Mouse (Mus musculus): ENCODE results near the gene Man2a2. TPM values are rescaled to one million over a fixed set of nuclear protein-coding genes. Genes with fewer than 3 reads are reported as not detected.

Man2a2 gene
- 100 to 1,000 TPM; 152 to 157 TPM for total RNA-seq (2021)
- long read RNA-seq, experiment 1, full-length matches to known transcripts: 51 of 128 reads
- long read RNA-seq, experiment 1, partial matches to known transcripts: 54 of 128 reads
- long read RNA-seq, experiment 1, other reads (novel, unspliced or antisense): 23 of 128 reads
- long read RNA-seq, experiment 2, full-length matches to known transcripts: 53 of 134 reads
- long read RNA-seq, experiment 2, partial matches to known transcripts: 44 of 134 reads
- long read RNA-seq, experiment 2, other reads (novel, unspliced or antisense): 37 of 134 reads

DNA sequence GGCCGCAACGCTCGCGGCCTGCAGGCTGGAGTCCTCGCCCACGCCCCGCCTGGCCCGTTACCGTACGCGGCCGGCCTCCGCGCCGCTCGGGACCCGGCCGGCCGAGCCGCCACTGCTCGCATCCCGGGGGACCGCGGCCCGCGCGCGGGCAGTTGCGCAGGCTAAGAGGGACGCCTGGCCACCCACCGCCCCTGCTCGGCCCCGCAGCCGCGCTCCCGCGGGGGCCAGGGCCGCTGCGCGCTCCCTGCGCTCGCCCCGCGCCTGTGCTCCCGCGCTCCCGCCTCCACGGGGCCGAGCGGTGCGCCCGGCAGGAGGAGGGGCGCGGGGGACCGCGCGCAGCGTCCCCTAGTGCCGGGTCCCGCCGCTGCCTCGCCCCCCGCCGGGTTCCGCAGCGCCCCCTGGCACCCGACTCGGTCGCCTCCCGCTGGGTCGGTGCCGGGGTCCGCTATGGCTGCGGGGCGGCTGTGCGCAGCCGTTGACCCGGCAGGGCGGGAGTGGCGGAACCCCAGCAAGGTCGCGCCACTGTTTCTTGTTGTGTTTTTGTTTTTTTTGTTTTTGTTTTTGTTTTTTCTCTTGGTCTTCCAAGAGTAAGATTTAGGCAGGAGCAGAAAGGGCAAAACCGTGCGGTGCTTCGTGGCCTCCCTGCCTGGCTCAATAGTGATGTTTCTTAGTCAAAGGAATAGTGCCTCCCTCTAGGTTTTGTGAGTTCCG lies at the start of gene Man2a2:
Gene Man2a2 (minus strand): TSS at position 335 of the 711 bp plus-strand sequence.
- DNase-seq (ENCODE audit: extremely low spot score in 1 of 2, low spot score in 2 of 2): peak; percentile 80 to 84
- H3K4me3 ChIP-seq: peak within 1 kb of the TSS; percentile 85
- TF ChIP-seq CTCF (IDR thresholded peaks at IDR 0.05): peak; percentile 74
- intact Hi-C loops (cut with DNase I): loop anchor here (2.0 to 10.0 kb wide), 2 partner anchors 30 to 226 kb away; partner anchors contain the start of gene Unc45a
- H3K27ac ChIP-seq: peak within 1 kb of the TSS; percentile 95

DNA sequence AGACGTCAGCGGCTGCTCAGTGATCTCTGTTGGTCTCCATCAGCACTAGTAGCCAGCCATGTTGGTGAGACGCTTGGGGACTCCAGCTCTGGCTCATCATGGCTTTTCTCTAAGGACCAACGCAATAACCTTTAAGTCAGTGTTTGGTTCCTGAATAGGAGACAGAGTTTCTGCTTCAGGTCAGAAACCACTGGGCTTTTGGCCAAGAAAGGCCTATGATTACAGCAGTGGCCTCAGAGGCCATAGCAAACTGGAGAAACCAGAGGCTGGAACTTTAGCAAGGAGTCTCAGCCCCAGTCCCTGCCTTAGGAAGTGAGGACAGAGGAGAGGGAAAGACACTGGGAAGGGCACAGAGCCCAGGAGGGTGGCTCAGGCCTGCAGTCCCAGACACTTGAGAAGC lies 49.4 kb upstream of the Man2a2 start:
- Histone ChIP-seq H3K27ac (no peak overlapping the region), H3K4me3 (no peak overlapping the region)
- no peak for DNase-seq (ENCODE audit: extremely low spot score in 1 of 2, low spot score in 2 of 2)
- intact Hi-C loops (cut with DNase I): no loop called here
- no peak for TF ChIP-seq CTCF (IDR thresholded peaks at IDR 0.05)

DNA sequence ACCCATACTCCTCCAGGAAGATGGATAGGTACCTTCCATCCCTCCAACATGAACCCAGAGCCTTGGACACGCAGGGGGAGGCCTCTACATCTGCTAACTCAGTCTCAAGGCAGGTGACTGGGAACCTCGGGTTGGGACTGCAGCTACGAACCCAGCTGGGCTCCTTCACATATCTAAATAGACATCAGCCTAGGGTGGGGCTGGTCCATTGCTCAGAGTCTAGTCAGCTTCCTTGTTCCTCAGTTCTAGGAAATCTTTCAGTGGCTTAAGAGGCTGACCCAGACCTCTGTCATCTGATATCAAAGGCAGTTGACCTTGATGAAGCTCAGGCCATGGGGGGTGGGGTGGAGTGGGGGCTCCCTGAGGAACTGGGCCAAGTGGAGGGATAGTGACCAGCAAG lies 48.1 kb upstream of the Man2a2 start:
- TF ChIP-seq CTCF (IDR thresholded peaks at IDR 0.05): no peak
- Histone ChIP-seq H3K4me3 (no peak overlapping the region), H3K27ac (no peak overlapping the region)
- DNase-seq (ENCODE audit: extremely low spot score in 1 of 2, low spot score in 2 of 2): no peak
- intact Hi-C loops (cut with DNase I): no loop called here

DNA sequence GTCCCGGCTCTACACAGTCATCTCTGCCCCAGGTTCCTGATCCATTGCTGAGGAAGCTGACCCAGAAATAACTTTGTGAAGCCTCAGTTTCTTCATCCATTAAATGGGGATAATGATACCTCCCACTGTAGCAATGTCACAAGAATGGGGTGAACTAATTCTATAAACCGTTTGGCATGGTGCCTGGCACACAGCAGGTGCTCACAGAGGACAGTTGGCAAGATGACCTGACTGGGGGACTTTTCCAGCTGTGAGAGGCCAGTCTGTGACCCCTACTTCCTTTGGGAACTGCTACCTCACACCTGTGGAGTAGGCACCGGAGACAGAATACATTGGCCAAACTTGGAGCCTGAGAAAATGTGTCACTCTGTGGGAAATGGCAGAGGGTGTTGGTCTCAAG lies 46.9 kb upstream of the Man2a2 start:
- intact Hi-C loops (cut with DNase I): no loop called here
- DNase-seq (ENCODE audit: extremely low spot score in 1 of 2, low spot score in 2 of 2): no peak
- no peak overlapping the region for H3K4me3 ChIP-seq
- TF ChIP-seq CTCF (IDR thresholded peaks at IDR 0.05): no peak
- no peak overlapping the region for H3K27ac ChIP-seq

DNA sequence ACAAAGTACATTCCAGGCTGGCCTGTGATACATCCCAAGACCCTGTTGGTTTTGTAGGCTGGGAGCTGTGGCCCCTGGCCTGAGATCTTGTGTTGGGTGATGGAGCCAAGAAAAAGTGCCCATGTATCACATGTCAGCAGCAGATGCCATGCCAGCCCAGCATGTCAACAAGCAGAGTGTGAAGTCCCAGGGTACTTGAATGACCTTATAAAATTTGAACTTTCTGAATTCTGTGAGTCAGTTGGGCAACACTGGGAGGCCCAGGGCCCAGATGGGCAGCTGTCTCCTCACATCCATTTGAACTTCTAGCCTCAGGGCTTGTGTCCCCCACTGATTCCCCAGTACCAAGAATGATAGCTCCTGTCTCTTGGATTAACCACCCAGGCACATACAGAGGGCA lies 46.4 kb upstream of the Man2a2 start:
- no peak for TF ChIP-seq CTCF (IDR thresholded peaks at IDR 0.05)
- no peak for DNase-seq (ENCODE audit: extremely low spot score in 1 of 2, low spot score in 2 of 2)

DNA sequence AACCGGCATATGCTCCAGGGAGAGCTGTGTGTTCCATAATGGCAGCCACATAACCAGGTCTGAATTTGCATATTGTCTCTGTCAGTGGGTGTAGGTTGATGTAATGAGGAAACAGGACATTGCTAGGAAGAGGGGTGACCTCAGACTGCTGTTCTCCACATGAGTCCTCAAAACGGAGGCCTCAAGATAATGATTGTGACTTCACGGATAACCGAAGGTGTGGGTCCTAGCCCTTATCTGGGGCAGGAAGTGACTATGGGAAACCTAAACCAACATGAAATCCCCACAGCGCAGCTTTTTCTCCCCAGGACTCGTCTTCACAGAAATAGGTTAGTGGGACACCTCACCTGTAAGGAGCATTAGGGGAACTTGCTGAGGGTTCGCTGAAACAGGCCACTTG lies 45.8 kb upstream of the Man2a2 start:
- no peak for DNase-seq (ENCODE audit: extremely low spot score in 1 of 2, low spot score in 2 of 2)
- Histone ChIP-seq H3K27ac (no peak overlapping the region), H3K4me3 (no peak overlapping the region)
- no peak for TF ChIP-seq CTCF (IDR thresholded peaks at IDR 0.05)
- intact Hi-C loops (cut with DNase I): no loop called here

More for the DNA sequence above, 46.4 kb upstream of the Man2a2 start:
- Histone ChIP-seq H3K4me3 (no peak overlapping the region), H3K27ac (no peak overlapping the region)
- intact Hi-C loops (cut with DNase I): no loop called here

DNA sequence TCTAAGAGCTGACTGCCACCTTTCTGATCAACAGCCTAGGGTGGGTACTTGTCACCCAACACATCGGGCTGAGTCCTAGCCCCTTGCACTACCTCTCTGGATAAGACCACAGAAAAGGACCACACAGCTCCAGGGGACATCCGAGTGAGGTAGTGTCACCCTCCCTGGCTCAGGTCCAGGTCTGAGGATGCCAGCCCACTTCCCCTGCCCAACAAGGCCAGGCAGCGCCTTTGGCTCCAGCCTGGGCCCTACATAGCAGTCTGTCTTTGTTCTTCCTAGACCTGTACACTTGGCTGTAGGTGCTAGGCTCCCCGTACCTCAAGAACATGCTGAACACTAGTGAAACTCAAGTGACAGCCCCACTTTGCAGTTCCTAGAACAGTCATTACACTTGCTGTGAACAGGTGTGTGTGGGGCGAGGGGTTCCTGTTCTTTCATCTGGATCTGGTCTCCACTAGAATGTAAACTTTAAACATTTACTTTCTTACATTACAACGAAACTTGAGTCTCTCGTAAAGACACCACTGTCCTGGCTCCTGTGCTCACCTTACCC lies 43.2 kb upstream of the Man2a2 start:
- TF ChIP-seq CTCF (IDR thresholded peaks at IDR 0.05): no peak
- Histone ChIP-seq H3K27ac (no peak overlapping the region), H3K4me3 (no peak overlapping the region)
- intact Hi-C loops (cut with DNase I): no loop called here
- DNase-seq (ENCODE audit: extremely low spot score in 1 of 2, low spot score in 2 of 2): no peak

DNA sequence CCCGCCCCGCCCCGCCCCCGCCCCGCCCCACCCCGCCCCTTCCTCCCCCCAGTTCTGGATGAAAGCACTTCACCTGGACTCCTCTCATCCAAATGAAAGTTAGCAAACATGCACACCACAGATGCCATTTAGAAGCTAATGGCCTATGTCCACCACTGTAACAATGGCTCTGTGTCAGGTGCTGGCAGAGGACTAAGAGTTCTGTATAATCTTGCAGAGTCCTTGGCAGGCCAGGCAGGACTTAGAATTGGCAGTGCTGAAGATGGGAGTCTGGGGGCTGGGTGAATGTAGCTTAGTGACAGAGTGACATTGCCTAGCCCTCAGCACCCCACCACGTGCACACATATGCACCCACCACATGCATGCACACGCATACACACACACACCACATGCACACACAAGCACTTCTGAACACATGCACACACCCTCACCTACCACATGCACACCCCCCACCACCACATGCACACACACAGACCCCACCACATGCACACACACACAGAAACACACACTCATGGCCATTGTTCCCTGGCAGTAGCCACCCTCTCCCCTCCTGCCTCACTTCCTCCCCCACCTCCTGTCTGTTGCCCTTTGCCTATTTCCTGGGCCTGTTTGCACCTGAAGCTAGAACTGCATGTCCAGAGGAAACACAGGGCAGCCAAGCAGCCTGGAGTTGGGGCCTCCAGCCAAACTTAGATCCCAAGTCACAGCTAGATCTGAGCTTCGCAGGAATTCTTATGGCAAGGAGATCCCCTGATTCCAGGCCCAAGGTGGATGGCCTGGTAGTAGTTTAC lies 42.5 kb upstream of the Man2a2 start:
- Histone ChIP-seq H3K4me3 (no peak overlapping the region), H3K27ac (no peak overlapping the region)
- intact Hi-C loops (cut with DNase I): no loop called here
- DNase-seq (ENCODE audit: extremely low spot score in 1 of 2, low spot score in 2 of 2): no peak
- no peak for TF ChIP-seq CTCF (IDR thresholded peaks at IDR 0.05)

DNA sequence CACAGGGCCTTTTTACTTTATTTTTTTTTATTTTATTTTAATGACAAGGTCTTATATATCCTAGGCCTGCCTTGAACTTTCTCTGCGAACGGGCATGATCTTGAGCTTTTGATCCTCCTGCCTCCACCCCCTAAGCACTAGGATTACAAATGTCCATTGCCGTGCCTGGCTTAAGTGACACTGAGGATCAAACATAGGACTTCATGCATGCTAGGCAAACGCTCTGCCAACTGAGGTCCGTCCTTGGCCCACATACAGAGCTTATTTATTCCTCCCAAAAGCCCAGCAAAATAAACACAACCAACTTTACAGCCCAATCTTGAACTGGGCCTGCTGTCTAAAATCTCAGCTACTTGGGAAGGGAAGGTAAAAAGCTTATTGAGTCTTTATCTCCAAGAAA lies 41.6 kb upstream of the Man2a2 start:
- intact Hi-C loops (cut with DNase I): no loop called here
- Histone ChIP-seq H3K27ac (no peak overlapping the region), H3K4me3 (no peak overlapping the region)
- TF ChIP-seq CTCF (IDR thresholded peaks at IDR 0.05): no peak
- no peak for DNase-seq (ENCODE audit: extremely low spot score in 1 of 2, low spot score in 2 of 2)

DNA sequence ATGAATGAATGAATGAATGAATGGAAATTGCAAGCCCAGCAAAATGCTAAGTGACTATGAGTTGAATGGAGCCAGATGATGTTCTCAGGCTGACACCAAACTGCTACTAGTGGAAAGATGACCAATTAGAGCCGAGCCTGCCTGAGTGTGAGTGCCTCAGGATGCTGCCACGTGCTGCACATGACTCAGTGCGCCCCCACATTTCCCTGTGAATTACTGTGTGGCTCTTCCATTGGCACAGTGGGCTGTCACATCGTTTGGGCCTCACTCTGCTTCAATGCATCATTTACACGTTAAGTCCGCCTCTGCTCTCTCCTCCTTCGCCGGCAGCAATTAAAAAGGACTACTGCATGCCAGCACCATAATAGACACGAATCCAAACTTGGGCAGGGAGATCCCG lies 41.1 kb upstream of the Man2a2 start:
- no peak overlapping the region for H3K4me3 ChIP-seq
- intact Hi-C loops (cut with DNase I): no loop called here
- peak; percentile 77 to 80 for DNase-seq (ENCODE audit: extremely low spot score in 1 of 2, low spot score in 2 of 2)
- H3K27ac ChIP-seq: no peak overlapping the region
- TF ChIP-seq CTCF (IDR thresholded peaks at IDR 0.05): no peak

DNA sequence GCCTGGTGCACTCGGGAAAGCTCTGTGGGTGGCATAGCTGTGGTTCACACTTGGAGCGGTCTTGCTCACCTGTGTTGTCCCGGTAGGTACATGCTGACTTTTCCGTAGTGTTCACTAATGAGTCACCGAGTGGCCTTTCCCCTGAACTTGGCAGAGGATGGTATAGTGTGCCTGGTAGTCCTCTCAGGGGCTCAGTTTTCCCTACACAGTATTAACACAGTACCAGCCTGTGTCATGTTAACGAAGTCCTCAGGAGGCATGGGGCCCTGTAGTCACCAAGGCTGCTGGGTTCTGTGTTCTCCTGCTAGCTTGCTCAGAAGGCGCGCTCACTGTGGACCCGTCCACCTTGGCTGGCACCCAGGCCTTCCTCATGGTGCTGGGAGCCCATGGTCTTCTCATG lies 39.2 kb upstream of the Man2a2 start:
- DNase-seq (ENCODE audit: extremely low spot score in 1 of 2, low spot score in 2 of 2): no peak
- Histone ChIP-seq H3K27ac (no peak overlapping the region), H3K4me3 (no peak overlapping the region)
- intact Hi-C loops (cut with DNase I): no loop called here
- no peak for TF ChIP-seq CTCF (IDR thresholded peaks at IDR 0.05)

DNA sequence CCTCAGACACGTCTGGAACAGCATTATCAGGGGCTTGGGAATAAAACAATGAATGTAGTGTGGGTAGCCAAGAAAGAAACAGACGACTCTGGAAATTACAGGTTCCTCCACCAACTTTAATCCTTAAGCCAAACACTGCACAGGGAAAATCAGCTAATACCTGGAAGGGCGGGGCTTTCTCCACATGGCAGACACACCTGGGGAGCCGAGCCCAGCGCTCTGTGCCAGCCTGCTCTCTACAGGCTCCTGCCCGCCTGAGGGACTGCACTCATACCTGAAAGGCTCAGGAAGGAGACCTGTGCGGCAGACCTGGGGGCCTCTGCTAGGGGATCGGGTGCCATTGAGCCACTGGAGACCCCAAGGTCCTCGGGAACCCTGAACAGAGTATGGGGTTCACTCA lies 36.5 kb upstream of the Man2a2 start:
- TF ChIP-seq CTCF (IDR thresholded peaks at IDR 0.05): no peak
- intact Hi-C loops (cut with DNase I): no loop called here
- H3K4me3 ChIP-seq: no peak overlapping the region
- H3K27ac ChIP-seq: no peak overlapping the region
- DNase-seq (ENCODE audit: extremely low spot score in 1 of 2, low spot score in 2 of 2): no peak
